Mouse (Mus musculus) right cerebral cortex, postnatal 36 days (tissue): ENCODE data around the gene Snw1.

Experiments
- DNase-seq, 2 experiments: peaks; one replicate each; pipeline ENCODE4 v3.0.0; 2022; ENCODE audit warnings: low spot score in 2 of 2, mixed read lengths in 1 of 2

Snw1 gene

DNA sequence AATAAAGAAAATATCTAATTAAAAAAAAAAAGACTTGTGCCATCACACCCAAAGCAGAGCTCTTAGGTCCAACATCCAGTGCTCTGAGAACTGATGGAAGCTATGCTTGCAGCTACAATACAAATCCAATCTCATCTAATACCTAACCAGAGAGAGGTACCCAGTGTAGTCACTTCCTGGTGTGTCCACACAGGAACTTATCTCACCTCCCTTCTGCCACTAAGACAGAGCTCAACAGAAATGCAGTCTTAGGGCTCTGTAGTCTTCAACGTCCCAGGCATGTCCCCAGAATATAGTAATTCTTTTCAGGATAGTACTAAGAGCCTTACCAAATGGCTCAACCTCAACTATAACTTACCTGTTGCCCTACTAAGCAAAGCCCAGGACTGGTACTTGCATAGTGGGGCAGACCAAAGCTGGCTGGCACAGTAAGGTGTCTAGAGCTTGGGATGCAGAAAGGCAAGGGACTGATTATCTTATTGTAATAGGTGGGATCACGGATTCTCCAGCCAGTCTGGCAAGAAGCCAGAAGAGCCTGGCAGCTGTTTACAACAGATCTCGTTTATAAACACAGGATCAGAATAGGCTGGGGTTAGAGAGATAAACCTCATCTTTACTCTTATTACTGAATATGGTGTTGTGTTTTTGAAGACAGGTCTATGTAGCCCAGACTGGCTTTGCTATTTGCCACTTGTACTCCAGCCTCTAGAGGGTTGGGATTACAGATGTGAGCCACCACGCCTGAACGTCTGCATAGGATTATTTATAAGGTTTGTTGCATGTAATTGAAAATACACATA is 50.2 kb downstream of the Snw1 start:
- DNase-seq = no peak

DNA sequence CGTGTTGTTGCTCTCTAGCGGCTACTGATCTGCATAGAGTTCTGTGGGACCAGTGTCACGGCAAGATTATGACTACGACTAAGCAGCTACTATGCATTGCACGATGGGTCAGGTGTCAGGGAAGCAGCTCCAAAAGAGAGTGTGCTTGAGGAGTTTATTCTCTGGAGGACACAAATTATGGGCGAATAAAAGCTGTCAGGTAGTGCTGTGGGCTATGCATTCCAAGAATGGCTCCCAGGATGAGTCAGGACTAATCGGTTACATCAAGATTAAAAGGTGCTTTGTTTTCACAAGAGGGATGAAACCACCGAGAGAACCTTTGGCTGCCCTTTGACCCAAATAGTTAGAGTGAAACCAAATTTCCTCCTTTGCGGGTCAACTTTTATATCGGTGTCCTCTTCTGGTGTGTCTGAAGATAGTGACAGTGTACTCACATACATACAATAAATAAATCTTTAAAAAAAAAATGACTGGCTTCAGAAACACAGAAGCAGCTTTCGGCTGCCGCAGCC is 52.0 kb downstream of the Snw1 start:
- no peak for DNase-seq

GRCm38 (mm10) chr12:87418921-87419320 is 53.2 kb downstream of the Snw1 start:
- DNase-seq = no peak

- DNase-seq = no peak
Measured at GRCm38 (mm10) chr12:87416690-87417089, 55.4 kb downstream of the Snw1 start.

DNA sequence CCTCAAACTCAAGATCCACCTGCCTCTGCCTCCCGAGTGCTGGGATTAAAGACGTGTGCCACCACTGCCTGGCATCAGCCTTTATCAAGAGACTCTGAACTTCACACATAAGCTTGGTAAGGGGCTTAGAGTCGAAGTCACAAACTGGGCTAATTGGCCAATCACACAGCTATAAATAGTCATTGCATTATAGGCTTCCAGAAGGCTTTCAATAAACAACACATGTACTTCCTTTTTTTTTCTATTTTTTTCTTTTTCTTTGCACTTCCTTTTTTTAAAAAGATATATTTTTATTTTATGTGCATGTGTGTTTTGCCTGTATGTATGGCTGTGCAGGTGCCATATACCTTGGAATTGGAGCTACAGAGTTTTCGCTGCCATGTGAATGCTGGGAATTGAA is 56.7 kb downstream of the Snw1 start:
- DNase-seq = no peak

GRCm38 (mm10) chr12:87413179-87413790 is 58.8 kb downstream of the Snw1 start:
- DNase-seq = peak in 1 of 2 experiments; percentile 29

GRCm38 (mm10) chr12:87410999-87411398 is 61.1 kb downstream of the Snw1 start:
- no peak for DNase-seq

DNA sequence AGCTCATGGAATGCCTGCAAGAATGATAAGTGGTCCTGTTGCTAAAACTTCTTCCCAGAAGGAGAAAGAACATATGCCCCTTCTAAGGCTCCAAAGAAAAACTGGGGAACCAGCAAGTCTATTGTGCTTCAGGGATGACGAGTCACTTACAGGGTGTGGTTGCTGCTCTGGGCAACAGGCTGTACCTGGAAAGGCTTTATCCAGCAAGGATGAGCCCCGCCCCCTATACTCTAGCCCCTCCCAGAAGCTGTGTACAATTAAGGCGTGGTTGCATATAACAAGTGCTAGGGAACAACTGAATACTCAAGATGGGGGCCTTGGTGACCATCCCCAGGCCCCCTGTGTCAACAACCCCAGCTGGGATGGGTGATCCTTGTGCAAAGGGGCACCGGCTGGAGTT is 63.0 kb downstream of the Snw1 start:
- DNase-seq = no peak

DNA sequence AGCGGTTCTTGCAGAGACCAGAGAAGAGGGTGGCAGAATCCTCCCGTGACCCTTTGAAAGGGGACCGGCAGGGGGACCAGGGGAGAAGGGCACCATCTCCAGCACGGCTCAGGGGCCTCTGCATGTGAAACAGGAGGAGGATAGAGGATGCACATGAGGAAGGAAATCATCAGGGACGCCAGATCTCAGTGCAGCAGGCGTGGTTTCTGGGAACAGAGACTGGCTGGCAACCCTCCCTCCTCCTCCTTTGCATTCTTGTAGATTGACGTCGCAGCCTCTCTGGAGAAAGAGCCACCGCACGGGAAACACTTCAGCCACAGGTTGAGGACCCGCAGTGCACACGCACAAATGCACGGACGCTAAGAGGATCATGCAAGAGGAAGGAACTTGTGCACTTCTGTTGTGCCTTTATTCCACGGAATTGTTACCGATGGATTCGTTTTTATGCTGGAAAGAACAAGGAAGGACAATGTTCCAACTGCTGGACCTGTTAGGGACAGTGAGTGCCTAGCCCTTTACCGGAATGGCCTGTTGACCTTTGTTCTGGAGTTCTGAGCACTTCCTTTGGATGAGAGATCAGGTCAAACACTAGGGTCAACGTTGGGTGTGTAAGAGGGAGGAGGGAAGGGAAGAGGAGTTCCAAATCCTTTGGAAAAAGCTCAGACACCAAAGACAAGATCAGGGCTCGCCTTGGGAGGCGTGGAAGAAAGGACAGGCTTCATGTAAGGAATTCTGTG is 64.0 kb downstream of the Snw1 start:
- DNase-seq = no peak

DNA sequence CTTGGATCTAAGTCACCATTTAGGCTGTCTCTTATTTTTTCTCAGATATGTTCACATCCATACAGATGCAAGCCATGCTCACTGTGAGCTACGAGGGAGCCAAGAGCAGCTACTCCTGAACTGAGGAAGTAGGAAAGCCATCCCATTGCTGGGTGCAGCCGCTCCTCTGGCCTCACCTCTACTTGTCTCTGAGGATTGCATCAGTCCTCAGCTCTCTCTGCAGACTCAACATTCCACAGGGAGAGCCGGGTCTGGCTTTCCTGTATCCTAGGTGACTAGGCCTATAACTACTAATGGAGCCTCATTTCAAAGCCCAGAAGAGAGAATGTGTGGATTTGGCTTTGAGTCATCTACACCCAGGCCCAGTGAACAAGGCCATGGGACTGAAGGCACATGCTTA is 66.4 kb downstream of the Snw1 start:
- DNase-seq = no peak

DNA sequence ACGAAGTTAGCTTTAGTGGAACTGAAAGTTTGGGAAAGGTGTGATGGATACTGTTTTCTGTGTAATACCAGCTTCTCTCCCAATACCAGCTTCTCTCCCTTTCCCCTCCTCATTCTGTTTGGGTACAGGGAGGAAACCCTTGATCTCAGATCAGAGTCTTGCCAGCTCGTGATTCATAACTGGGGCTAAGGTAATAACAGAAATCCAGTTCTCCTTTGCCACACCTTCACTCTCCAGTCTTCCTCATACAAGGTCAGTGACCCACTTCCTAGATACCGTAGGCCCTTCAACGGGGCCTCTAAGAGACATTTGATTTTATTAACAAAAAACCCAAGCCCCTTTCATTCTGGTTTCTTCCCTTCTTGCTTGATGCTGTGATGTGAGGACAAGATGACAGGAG is 66.9 kb downstream of the Snw1 start:
- no peak for DNase-seq

- no peak for DNase-seq
Measured at GRCm38 (mm10) chr12:87401883-87402282, 70.2 kb downstream of the Snw1 start.

DNA sequence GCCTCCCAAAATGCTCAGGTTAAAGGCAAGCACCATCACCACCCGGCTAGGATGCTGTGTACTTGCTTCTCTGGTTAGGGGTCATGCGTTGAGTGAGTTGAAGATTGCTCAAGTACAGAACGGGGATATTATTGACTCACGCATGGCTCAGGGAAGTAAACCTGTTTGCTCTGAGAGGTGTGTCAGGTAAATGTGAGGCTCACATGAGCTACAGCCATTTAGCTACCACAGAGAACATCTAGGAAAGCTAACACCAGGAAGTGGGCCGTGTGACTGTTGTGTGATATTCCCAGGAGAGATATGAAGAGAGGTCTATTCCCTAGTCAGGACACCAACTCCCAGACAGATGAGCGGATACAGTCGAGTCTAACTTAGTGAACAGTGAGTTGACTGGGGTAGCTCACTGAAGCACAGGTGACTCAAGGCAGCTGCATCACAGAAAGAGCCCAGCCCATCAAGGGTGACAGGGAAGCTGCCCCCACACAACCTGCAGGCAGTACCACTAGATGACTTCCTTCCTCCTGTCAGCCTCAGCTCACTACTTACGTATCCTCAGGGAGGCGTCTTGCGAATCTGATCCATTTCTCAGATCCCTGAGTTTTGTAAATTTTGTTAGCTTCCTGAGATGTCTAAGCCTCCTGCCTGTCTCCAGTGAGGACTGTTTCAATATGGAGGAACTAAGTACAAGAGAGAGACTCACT is 72.8 kb downstream of the Snw1 start:
- no peak for DNase-seq
